Mouse (Mus musculus) Patski (cell line): ENCODE measurements at regions not wholly inside any gene's neighbourhood (a gene's known extent, or its start where the extent isn't known, plus 50 kb on each side); places are given as distances from the start of the nearest gene placed in this dataset.

Experiments used
- ATAC-seq: fragments of 100-300 bp; one replicate; pipeline ENCODE4 v1.8.0; 2021
- CTCF ChIA-PET: fragments of 350-600 bp; sonication (Branson Sonifier 250); formaldehyde crosslinking; loops from one replicate; lab custom pipeline; 2022; ENCODE audit warnings: inconsistent platforms; lab: Charles Lee
- POLR2A ChIA-PET: fragments of 350-600 bp; sonication (Branson Sonifier 250); formaldehyde crosslinking; loops from one replicate; lab custom pipeline; 2022; ENCODE audit warnings: antibody characterized with exemption, inconsistent platforms; lab: Charles Lee
- DNase-seq: peaks from one replicate; pipeline ENCODE4 v3.0.0-alpha.2; 2011; ENCODE audit warnings: low read depth, low spot score
- H3K27me3 ChIP-seq: fragments of 371-371 bp; one replicate; pipeline ENCODE4 v1.5.1; 2021
- CTCF ChIP-seq: fragments of 100-300 bp; IDR thresholded peaks from one replicate; pipeline ENCODE4 v1.5.1; 2021
- in situ Hi-C: fragments of 300-500 bp; cut with MboI; formaldehyde crosslinking; loops from 3 replicates; pipeline ENCODE4 v1.11.1; 2018; ENCODE audit warnings: low pct_unique_long_range_greater_than_20kb, mixed read lengths

DNA sequence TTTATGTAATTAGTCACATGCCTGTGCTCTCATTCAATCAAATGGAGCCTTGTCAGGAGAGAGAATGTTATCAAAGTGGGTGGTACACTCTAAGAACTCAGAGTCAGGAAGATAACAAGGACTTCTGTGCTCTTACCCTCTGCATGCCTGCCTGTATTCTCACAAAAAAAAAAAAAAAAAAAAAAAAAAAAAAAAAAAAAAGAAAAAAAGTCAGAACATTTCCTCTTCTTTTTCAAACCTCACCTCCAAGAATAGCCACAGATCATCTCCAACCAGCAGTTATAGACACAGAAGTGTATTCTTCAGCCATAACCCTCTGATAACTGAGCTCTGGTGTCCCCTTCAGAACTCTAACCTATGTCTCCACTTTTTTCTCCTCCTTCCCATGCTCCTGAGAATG is 77.5 kb downstream of the Abo start:
- H3K27me3 ChIP-seq, result peaks cover 55% of the 10 kb centered on the region
- ATAC-seq (no peak), DNase-seq (no peak)
- TF ChIP-seq CTCF, result no peak
- ChIA-PET POLR2A (no interaction called here), CTCF (no interaction called here)
- in situ Hi-C loops, result no loop called here

DNA sequence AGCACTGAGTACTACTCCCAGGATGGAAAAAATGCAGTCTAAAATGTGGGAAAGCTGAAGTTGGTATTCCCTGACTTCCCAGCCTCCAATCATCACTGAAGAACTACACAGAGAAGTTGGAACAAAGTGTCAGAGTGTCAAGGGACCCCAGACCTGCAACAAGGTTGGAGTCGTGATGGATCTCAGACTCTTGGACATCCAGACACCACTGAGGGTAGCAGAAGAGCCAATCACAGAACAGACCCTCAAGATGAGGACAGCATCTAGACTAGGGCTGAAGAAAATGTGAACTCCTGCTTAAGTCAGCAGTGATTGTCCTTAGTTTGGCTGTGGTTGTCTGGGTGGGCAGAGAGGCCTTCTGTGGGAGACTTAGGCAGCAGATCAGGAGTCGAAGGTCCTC is 87.8 kb downstream of the Abo start:
- POLR2A ChIA-PET, result no interaction called here
- no peak for DNase-seq

DNA sequence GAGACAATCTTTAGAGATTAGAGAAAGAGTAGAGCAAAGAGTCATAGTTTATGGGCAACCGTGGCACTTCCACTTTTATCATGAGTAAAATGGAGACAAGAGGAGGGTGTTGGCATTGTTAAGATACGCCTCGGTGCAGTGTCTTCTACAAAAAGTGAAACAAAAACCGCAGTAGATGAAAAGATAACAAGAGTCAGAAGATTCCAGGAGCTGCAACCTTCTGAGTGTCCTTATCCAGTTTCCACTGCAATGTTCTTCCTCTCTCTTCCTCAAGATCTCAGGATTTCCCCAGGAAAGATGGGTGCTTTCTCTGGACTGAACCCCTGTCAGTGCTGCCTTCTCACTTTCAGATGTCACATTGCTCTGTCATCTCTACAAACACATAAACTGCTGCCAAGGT is 82.3 kb upstream of the Lcn4 start:
- in situ Hi-C loops, result no loop called here
- DNase-seq, result no peak
- peaks cover 45% of the 10 kb centered on the region for H3K27me3 ChIP-seq
- ChIA-PET CTCF (interaction anchor here (1.5 kb wide), 1 partner anchor 10 kb away, joined by 3 read pairs; no protein-coding TSS in a partner anchor), POLR2A (no interaction called here)
- no peak for ATAC-seq
- TF ChIP-seq CTCF, result no peak

More for the DNA sequence above, 87.8 kb downstream of the Abo start:
- CTCF ChIA-PET, result no interaction called here
- no peak for ATAC-seq
- H3K27me3 ChIP-seq, result peaks cover 32% of the 10 kb centered on the region
- TF ChIP-seq CTCF, result no peak
- in situ Hi-C loops, result no loop called here

DNA sequence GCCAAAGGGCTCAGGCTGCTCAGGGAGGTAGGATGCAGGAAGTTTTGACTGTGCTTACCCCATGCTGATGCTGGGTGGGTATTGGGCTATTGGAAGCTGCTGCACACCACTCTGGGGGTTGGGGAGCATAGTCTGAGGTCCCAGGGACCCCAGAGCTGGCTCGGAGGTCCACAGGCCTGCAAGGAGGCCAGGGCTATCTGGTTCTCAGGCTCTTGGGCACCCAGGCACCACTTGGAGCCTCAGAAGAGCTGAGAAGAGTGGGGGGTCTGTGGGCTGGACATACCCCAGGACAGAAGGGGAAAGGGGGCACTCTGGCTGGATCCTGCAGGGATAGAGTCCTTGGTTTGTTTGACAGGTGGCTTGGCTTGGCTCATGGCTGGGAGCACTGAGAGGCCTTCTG is 80.8 kb upstream of the Lcn4 start:
- no peak for ATAC-seq
- DNase-seq, result no peak
- CTCF ChIA-PET, result no interaction called here
- POLR2A ChIA-PET, result no interaction called here
- in situ Hi-C loops, result no loop called here
- TF ChIP-seq CTCF, result no peak
- H3K27me3 ChIP-seq, result peaks cover 60% of the 10 kb centered on the region

DNA sequence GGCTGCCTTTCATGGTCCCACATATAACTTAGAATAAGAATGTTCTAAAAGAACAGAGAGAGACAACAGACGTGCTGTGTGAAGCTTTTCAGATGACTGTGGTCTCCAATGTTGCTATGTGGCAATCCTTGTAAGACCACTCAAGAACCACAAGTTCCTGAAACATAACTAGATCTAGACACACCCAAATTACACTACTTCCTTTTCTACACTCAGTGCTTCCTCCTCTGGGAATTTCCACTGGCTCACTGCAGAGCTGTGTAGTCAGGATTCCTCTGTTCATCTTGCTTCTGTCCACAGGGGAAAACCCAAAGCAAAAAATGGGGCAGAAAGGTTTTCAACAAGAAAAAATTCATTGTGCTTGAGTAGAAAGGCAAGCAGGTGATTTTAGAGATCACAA is 73.3 kb upstream of the Lcn4 start:
- in situ Hi-C loops, result no loop called here

DNA sequence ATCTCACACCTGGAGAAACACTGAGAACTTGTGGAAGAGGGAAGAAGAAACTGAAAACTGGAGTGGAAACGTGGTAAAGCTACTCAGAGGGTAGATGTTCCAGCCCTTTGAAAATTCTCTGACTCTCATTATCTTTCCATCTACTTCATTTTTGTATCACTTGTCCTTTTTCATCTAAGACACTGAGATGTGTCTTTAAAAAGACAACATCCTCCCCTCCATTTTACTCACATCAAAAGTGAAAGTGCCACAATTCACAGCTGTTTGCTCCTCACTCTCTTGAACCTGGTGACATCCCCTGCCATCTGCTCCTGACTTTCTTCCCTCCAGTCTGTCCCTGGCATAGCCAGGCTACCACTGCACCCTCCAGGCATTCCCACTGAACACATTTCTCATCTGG is 67.8 kb upstream of the Lcn4 start:
- CTCF ChIA-PET, result no interaction called here
- ATAC-seq, result no peak

More for the DNA sequence above, 73.3 kb upstream of the Lcn4 start:
- no peak for TF ChIP-seq CTCF
- no peak for ATAC-seq
- peaks cover 48% of the 10 kb centered on the region for H3K27me3 ChIP-seq
- ChIA-PET CTCF (no interaction called here), POLR2A (no interaction called here)
- no peak for DNase-seq

DNA sequence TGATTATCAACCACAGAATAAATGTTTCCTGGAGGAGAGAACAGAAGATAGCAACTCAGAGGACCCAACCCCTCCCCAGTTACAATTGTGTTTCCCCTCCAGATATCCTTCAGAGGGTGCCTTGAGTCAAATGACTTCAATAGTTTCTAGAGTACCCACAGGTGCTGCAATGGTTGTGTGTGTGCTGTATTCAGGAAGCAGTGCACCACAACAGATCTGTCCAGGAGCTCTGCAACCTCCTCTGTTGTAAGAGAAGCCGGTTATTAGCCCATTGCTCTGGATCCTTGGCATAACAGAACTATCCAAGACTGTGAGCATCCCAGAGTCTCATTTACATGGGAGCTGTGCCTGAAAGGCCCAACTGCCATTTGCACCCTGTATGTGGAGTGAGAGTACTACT is 66.6 kb upstream of the Lcn4 start:
- in situ Hi-C loops, result no loop called here
- ChIA-PET POLR2A (no interaction called here), CTCF (no interaction called here)
- peaks cover 47% of the 10 kb centered on the region for H3K27me3 ChIP-seq
- DNase-seq (no peak), ATAC-seq (no peak)
- TF ChIP-seq CTCF, result no peak

More for the DNA sequence above, 67.8 kb upstream of the Lcn4 start:
- no peak for TF ChIP-seq CTCF
- no peak for DNase-seq
- POLR2A ChIA-PET, result no interaction called here
- in situ Hi-C loops, result no loop called here
- H3K27me3 ChIP-seq, result peaks cover 40% of the 10 kb centered on the region
